Mouse (Mus musculus) neural tube, embryonic 10.5 days (tissue): Measurements from ENCODE around the gene Grik5.

Source experiments
- DNase-seq: peaks from one replicate; pipeline ENCODE4 v3.0.0-alpha.2; 2017; ENCODE audit warnings: low spot score; ENCODE audit errors: extremely low spot score

Gene Grik5

GRCm38 (mm10) chr7:24987941-24988340, 84.2 kb downstream of the Grik5 start:
- DNase-seq, result no peak

- DNase-seq, result no peak
These were observed 86.3 kb downstream of the Grik5 start for GRCm38 (mm10) chr7:24985799-24986198.

DNA sequence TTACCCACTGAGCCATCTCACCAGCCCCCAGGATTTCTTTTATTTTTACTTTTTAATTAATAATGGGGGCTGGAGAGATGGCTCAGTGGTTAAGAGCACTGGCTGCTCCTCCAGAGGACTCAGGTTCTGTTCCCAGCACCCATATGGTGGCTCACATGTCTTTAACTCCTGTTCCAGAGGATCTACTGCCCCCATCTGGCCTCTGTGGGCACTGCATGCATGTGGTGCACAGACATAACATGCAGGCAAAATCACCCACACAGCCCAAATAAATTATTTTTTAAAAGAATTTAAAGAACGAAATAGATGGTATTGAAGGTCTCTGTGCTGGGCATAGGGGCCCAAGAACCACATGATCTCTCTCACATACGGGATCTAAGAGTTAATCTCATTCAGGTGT, 87.8 kb downstream of the Grik5 start:
- no peak for DNase-seq

- no peak for DNase-seq
These were observed 88.8 kb downstream of the Grik5 start for GRCm38 (mm10) chr7:24983396-24983795.

DNA sequence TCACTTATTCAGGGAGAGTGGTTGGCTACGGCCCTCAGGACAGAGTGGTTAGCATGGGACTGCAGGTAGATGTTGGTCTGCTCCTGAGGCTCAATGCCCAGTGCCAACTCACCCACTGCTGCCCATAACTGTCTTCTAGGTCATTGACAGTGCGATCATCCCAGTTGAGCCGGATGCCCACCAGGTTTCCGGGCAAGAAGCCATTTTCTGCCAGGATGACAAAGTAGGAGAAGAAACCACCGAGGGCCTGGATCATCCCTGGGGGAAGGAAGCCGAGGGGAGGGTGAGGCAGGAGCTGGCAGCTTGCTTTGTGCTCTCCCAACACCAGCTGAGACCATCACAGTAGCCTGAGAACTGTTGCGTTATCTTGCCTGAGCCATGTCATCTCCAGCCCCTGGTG, 91.7 kb downstream of the Grik5 start:
- DNase-seq, result no peak

GRCm38 (mm10) chr7:24978781-24979180, 93.4 kb downstream of the Grik5 start:
- DNase-seq, result no peak

- DNase-seq, result peak; percentile 30
These were observed 97.1 kb downstream of the Grik5 start for GRCm38 (mm10) chr7:24974893-24975595.

DNA sequence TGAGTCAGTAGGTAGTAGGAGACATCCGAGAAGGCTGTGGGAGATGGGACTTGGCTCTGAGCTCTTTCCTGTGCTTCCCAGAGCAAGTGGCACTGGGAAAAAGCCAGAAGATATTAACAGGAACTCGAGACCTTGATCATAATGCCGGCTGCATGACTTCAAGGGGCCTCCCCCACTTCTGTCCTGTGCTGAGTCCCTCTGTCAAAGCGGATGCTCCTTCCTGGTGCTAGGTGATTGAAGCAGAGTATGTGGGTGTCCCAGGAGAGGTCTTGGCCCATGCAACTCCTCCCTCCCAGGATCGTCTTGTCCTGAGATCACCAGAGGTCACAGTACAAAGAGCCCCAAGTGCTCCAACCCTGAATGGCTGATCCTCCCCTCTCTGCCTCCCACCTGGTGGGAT, 98.2 kb downstream of the Grik5 start:
- no peak for DNase-seq

- no peak for DNase-seq
These were observed 98.9 kb downstream of the Grik5 start for GRCm38 (mm10) chr7:24973208-24973607.

DNA sequence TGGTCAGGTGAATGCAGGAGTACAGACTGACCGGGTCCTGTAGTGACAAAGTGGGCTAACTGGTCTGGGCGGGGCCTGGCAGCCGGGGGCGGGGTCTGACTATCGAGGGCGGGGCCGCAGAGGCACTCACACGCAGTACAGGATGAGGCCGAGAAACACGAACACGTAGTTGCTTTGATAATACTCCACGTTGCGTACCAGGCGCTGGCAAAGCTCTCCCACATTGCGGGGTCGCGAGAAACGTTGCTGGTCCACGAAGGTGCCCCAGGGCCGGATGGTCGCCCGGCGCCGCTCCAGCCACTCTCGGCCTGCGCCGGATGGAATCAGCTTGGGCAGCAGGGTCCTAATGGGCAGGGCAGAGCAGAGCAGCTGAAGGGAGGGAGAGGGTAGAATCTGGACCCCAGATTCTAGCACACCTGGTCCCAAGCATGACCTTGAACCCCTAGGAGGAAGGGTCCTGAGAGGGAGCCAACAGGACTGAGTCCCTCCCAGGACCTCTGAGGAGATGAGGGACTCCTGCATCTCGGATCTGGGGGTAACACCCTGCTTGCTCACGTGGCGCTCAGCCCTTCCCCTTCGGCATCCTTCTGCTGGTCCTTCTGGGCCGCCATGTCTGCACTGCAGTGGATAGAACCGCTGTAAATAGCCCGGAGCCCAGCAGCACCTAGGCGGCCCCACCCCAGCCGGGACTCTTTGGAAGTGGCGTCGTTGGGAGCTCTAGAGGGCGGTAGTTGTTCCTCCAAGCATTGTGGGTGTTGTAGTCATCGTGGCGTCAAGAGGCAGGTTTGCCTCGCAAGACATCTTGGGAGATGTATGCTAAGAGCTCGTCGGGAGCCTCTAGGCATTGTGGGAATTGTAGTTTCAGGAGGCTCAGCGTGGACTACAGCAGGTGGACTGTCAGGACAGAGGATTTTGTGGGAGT, 99.9 kb downstream of the Grik5 start, which contains the start of gene Rabac1:
TSS of gene Rabac1 (minus strand) at position 783 of the 922 bp plus-strand sequence.
- peak; percentile 85 for DNase-seq

GRCm38 (mm10) chr7:24971261-24971971, 100.7 kb downstream of the Grik5 start:
- DNase-seq, result peak; percentile 62

DNA sequence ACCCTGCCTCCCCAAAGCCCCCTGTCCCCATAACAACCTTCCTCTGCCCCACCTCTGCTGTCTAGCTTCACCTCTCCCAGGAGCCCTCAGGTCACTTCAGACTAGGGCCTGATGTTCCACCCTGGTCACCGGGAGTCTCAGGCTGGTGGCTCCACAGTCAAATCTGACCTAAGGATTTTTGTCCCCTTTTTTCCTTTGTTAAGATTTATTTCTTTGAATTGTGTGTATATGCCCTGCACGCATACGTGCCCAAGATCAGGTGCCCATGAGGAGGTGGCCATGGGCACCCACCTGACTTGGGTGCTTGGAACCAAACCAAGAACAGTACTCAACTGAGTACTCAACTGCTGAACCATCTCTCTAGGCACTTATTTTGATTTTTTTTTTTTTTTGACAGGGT, 101.8 kb downstream of the Grik5 start:
- no peak for DNase-seq

DNA sequence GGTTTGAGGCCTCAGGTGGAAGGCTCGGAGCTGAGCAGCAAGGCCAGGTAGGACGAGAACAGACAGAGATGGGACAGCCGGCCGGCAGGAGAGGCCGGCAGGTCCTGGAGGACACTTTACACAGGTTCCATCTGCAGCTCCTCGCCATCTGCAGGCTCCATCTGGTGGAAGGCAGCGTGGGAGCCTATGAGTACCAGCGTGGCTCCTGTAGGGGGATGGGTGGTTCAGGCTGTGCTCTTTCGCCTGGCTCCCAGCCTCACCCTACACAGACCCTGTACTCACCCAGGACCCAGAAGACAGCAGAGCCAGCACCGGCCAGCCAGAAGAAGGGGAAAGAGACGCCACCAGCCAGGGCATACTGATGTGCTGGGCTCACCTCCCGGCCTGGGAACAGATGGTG, 102.3 kb downstream of the Grik5 start:
- DNase-seq, result no peak

DNA sequence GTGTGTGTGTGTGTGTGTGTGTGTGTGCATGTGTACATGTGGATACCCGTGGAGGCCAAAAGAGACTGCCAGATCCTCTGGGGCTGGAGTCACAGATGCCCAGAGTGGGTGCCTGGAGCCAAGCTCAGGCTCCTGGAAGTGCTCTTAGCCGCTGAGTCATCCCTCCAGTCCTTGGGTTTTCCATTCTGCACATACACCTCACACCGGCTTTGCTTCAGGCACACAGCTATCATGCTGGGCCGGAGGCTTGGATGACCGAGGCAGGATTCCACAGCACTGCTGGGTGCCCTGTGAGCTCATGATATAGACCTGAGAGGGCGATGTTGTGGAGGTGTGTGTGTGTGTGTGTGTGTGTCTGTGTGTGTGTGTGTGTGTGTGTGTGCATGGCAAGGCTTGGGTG, 103.7 kb downstream of the Grik5 start:
- DNase-seq, result no peak

GRCm38 (mm10) chr7:24967966-24968365, 104.2 kb downstream of the Grik5 start:
- DNase-seq, result no peak

DNA sequence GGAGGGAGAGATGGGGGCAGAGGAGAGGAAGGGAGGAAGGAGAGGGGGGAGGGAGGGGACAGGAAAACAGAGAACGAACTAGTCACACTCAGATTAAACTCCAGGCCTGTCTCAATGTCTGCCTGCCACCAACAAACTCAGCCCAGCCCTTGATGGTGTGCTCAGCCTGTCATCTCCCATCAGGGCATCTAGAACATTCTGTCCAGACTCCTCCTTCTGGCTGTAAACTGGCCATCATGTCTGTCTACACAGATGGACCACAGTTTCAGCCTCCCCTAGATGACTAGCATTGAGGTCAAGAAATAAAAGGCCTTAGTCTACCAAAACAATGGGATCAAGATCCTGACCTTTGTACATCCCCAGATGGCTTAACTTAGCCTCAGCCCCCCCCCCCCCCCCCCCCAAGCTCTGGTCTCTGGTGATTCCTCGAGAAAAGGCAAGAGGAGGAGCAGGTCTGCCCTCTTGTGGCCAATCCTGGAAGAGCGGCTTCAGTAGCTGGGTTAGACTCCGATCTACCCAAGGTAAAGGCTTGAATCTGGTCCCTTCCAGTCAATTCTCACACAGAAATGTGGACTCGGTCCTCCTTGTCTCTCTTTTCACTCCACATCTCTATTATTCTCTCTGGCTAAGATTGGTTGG, 107.1 kb downstream of the Grik5 start:
- peak; percentile 91 for DNase-seq

GRCm38 (mm10) chr7:24964288-24964687, 107.9 kb downstream of the Grik5 start:
- no peak for DNase-seq
